Mouse (Mus musculus) stomach, postnatal 0 days (tissue): ENCODE data around the gene Dnmt3a.

Experiments used
- CTCF ChIP-seq: IDR thresholded peaks from 2 replicates; pipeline ENCODE4 v1.5.1; 2016; ENCODE audit warnings: antibody characterized with exemption, low read depth, mild to moderate bottlenecking, moderate library complexity
- EP300 ChIP-seq: optimal IDR thresholded peaks from 2 replicates; pipeline ENCODE3; 2016; ENCODE audit warnings: antibody characterized with exemption

GRCm38 (mm10) chr12:3849481-3849880 lies 43.7 kb downstream of the Dnmt3a start:
- TF ChIP-seq EP300 (no peak), CTCF (no peak)
